Mouse (Mus musculus) layer of hippocampus, postnatal 36 days (tissue): ENCODE results near the gene Ccdc85c. TPM values are rescaled to one million over a fixed set of nuclear protein-coding genes. Genes with fewer than 3 reads are reported as not detected.

Experiments
- DNase-seq, 2 experiments: peaks; one replicate each; pipeline ENCODE4 v3.0.0; 2022
- total RNA-seq, 2 experiments: library from RNA; stranded (reverse); gene quantifications; 2 replicates each; pipeline ENCODE4 v1.2.3; 2021

Gene Ccdc85c
- total RNA-seq, 2 experiments from 2014 or later = 68.1 to 70.0 TPM

DNA sequence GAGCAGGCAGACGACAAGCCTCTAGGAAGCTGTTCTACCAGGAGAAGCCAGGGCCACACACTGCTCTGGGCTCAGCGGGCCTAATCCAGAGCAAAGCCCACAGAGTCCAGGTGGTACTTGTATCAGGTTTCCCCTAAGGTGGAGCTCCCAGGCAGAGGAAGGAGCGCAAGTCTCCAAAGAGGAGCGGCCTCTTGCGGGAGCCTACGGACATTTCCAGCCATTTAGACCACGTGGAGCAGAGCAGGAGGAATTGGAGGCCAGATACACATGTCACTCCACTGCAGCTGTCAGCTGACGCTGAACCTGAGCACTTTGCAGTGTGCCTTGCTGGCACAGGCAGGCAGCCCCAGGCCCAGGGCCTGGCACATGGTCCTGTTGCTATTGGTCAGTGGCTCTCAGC, 60.1 kb downstream of the Ccdc85c start:
- no peak for DNase-seq

DNA sequence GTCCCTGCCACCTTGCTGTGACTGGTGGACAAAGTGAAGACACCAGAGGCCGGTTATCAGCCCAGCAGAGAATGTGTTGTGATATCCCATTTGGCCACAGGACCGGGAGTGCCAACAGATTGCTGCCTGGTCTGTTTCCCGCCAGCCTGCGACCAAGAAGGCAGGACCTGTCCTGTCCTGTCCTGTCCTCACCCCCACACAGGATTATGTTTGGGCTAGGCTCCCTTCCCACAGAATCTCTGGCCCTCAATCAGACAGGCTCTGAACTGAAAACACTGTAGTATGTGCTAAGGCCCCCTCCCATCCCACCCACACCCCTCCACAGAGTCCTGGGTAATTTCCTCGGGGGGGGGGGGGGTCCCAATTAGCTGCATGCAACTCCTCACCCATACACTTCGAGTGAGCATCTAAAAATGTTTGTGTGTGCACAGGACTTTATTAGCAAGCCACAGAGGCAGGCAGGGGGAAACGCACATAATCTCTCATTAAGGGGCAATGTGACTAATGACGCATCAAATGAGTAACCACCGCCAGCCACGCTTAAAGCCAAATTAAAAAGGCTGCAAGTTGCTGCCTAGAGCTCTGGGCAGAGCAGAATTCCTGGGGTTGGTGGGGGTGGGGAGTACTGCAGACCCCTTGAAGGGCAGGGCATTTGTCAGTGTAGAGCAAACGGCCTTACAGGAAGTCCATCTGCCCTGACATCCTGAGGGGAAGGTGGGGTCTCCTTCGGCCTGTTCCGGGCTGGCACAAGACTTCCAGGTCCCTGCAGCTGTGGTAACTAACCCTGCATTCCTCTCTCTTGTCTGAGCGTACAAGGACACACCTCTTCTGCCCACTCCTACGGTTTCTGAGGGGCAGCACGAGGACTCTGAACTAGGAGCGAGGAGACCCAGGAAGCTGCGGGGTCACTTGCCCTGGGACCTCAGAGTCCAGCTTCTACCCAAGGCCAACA, 61.9 kb downstream of the Ccdc85c start:
- no peak for DNase-seq

DNA sequence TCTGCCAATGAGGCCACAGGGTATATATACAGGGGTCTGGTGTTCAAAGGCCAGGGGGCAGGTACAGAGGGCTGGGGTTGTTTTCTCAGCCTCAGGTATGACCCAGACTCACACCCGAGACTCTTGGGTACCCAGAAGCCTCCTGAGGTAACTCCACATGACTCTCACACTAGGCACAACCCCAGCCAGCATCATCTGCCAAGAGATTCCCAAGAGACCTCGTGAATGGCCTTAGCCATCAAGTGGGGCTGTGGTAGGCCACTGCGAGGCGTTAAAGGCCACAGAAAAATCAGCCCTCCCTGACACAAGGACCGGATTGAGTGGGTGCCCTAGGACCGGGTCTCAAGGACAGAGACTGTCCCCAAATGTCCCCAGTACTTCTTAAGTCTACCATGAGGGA, 62.7 kb downstream of the Ccdc85c start:
- no peak for DNase-seq

DNA sequence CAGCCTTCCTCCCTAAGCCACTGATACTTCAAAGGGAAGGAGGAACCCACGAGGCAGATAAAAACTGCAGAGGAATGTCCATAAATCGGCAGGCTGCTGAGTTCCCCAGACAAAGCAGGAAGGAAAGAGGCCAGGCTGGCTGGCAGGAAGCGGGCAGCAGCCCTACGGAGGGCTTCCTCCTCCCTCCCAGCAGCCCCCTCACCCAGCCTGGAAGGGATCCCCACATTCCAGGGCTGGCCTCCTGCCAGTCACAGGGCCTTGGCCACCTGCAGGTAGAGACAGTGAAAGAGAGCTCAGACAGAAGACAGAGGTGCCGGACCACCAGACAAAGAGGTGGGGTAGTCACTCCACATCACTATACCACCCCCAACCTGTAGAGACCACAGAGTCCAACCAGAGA, 63.2 kb downstream of the Ccdc85c start:
- no peak for DNase-seq

DNA sequence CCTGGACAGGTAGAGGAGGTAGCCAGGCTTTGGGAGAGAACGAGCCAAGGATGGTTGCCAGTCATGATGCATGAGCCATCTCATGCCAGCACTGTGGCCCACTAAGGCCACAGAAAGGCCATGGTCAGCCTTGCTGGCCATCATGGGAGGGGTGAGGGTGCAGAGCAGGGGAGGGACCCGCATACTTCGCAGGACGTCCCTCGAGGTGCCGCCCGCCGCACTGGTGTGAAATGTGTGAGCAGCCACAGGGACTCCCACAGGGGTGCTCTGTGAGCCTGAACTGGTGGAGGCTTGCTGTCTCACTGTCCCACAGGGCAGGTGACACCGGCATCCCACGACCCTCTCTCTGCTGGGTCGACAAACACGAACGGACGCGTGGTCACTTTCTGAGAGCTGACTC, 64.6 kb downstream of the Ccdc85c start:
- no peak for DNase-seq

DNA sequence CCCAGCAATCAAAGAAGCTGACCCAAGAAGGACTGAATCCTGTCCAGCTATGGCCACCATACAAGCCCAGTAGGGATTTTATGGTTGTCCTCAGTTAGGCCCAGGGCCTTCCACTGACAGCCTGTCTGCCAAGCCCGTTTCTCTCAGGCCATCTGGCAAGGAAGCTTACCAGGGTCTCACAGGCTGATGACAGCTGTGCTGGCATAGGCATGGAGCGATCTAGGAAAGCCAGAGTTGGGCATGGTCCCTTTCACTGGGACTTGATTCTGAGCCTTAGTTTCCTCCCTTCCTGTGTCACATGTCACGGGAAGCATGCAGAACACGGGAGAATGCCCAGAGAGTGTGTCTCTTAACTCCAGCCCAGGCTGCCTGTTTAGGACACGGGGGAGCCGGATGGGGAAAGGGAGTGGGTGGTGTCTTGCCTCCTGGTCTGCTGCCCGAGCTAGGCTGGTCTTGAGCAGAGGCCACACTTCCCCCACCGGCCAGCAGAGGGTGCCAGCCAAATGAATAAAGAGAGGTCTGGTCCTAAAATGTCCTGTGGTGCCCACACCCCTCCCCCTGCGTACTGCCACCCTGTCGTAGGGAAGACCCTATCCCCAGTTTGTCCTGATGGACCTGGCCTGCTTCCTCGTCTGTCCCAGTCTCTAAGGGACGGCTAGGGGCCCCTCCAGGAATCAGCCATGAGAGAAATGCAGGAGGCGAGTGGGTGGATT, 66.3 kb downstream of the Ccdc85c start:
- peak; percentile 57 to 72 for DNase-seq

DNA sequence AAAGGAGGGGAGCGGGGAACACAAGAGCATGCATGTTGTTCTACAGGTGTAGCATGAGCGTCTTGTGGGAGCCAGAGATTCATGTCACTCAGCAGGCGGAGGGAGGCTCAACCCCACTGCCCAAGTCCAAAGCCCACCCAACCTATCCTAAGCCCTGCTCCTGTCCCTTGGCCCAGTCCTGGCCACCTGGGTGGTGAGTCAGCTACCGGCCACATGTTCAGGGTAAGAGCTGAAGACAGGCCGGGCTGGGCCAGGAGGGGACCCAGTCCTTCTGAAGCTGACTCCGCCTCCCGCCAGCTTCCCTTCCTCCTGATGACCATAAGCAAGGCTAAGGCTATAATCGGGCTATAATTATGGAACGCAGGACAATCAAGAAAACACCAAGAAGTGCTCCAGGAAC, 67.0 kb downstream of the Ccdc85c start:
- no peak for DNase-seq

DNA sequence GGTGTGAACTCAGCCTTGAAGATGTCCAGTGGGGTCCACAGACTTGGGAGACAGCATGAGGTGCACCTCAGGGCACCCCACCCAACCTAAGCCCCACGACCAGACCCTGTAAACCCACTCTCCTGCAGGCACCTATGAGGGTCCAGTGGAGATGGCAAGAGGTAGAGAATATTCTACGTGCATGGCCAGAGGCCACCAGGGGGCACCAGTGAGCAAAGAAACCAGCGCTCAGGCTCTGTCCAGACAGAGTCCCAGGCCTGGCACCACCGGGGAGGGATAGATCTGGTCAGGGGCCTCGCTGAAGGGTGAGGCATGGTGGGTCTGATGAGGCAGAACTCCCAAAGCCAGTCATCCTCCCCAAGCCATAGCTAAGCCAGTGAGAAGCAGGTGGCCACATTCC, 68.6 kb downstream of the Ccdc85c start:
- DNase-seq = peak; percentile 65 to 74

DNA sequence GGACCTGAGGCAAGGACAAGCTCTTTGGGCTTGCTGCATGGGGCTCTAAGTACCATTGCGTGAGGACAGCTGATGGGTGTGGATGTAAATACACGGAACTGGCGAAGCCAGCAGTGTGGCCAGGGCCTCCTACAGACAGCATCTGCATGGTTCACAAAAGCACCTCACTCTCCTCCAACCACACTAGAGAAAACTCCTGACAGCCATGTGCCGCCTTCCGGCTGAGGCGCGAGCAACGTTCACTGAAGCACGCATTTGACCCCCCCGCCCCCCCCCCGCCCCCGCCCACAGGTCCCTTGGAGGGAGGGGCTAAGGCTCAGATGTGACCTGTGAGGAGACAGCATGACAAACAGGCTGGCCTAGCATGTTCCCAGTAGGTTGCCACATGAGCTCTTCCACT, 70.2 kb downstream of the Ccdc85c start:
- DNase-seq = no peak

DNA sequence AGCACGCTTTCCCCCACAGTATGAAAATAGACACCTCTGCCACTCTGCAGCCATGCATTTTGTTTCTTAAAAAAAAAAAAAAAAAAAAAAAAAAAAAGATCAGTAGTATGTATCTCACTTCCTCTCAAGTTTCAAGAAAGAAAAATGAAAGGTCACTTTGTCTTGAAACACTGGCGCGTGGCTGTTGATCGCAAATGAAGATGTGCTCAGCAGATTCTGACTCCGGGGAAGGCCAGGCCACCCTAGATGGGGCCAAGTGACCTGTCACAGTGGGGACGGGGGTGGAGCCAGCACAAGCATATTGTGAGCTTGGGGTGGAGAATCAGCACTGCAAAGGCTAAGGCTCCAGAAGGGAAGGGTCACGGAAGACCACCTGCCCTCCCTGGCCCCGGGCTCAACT, 71.3 kb downstream of the Ccdc85c start:
- DNase-seq = no peak

DNA sequence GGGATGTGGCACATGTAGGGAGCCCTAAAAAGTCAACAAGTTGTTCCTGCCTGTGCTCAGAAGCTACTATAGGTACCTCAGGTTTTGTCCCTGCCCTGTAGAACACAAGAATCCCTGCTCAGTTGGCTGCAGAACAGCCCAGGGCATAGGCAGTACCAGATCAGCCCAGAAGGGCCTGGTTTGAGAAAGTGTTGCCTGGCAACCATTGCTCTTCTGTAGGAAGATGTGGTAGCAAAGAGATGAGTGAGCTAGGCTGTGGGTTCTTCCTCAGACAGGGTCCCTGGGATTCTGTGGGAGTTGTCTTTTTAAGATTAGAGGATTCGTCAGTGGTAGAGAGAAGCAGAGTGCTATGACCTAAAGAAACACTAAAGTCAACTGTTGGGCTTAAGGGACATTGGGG, 75.1 kb downstream of the Ccdc85c start:
- DNase-seq = no peak

DNA sequence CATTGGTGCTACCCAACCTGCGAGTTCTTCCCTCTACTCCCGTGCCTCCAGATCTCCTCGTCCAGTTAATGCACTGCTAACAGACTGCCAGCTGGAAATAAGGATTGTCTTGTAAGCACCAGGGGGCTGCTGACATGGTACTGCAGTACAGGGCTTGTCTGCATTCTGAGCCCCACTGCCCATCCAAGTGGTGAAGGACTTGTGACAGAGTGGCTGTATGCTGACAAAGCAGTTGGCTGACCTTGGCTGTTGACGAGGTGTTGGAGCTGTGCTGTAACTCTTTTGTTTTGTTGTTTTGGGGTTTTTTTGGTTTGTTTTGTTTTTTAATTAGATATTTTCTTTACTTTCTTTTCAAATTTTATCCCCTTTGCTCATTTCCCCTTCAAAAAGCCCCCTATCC, 76.8 kb downstream of the Ccdc85c start:
- no peak for DNase-seq

DNA sequence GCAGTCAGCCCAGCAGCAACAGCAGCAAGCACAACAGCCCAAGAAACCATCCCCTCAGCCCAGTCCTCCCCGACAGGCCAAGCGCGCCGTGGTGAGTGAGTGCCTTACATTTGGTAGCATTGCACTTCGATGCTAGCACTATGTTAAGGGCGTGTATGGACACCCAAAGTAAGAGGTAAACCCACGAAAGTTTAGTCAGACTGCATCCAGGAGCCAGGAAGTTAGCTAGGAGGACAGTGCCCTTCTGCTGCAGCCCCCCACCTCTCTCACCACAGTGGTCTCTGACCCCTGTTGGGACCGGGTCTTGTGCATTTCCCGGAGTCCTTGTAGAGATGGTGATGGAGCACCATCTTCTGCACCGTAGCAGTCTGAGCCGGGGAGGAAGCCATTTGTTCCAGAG, 79.5 kb downstream of the Ccdc85c start:
- DNase-seq = no peak

DNA sequence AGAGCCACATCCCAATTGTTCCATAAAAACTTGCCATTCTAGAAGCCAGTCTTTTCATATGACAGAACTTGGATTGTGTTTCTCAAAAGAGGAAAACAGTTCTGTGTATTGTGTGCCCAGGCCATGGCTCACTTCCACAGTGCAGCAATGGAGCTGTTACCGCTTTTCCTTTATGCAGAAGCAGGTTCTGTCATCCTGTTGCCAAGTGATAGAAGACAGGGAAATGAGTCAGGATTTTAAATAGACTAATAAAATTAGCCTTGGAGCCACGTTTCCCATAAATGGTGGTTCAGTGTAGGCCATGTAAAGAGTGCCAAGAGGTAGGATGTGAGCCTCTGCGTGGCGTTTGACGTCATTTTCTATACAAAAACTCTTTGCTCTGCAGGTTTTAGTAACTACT, 81.3 kb downstream of the Ccdc85c start:
- no peak for DNase-seq

DNA sequence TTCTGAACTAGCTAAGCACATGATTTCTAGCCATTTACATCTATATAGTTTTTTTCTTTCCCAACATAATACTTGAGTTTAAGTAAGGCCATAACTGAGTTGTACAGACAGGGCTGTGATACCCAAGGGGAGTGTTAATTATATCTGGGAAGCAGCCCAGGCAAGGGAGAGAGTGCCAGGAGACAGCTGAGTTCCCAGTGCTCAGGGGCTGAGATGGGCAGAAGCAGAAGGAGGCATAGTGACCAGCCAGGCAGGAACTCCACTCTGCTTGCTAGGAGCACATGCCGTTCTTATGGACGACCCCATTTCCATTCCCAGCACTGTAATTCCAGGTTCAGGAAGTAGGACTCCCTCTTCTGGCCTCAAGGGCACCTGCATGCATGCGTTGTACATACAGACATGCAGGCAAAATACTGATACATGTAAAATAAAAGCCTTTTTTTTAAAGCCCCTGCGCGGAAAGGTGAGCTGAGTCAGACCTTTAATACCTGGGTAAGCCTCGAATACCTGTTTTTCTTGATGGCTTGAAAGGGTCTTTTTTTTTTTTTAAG, 87.6 kb downstream of the Ccdc85c start:
- no peak for DNase-seq

DNA sequence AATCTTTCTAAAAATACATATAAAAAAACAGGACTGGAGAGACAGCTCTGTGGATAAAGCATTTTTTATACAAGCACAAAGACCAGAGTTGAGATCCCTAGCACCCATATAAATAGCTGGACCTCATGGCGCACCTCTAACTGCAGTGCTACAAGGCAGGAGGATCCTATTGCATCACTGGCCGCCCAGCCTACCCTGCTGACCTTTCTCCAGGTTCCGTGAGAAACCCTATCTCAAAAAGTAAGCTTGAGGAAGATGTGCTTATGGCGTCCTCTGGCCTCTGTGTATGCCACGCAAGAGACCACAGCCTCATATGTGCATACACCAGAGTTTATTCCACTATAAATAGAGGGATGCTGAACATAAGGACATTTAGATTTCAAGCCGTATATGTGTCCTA, 93.5 kb downstream of the Ccdc85c start:
- no peak for DNase-seq

DNA sequence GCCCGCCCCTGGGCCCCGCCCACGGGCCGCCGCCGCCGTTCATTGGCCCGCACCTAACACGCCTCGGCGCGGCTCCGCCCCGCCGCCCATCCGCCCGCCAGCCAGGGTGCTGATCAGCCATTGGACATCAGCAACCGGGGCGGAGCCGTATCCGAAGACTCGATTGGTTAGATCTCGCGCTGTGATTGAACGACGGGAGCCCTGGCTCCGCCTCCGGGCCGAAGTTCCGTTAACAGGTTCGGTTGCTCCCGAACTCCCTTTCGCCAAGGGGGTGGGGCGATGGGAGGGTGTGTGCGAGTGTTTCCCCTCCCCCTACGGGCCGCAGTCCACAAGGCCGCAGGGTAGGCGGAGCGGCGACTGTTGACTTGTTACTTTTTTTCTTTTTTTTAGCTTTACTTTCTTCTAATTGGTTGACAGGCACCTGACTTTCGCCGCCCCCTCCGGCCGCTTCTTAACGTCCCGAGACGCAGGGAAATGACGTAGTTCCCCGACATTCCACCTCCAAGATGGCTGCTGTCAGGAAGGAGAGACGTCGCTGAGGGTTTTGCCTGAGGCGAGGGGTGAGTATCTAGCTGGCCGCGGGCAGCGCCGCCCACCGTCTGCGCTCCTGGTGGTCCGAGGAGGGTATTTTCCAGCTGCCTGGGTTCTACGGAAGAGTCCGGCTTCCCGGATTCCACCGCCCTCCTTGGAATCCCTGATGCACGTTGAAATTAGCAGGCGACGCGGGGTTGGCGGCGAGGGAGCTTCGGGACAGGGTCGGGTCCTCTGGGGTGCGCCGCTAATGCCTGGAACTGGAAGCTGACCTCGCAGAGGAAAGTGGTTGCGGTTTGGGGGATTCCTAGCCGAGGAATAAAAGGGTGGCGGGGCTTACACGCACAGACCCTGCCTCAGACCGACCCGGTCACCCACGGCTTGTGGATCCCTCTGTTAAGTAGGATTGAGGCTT, 95.6 kb downstream of the Ccdc85c start, which contains the start of gene Ccnk:
Gene Ccnk, plus strand, starts transcription at position 259 of the 946 bp plus-strand sequence.
- peak; percentile 98 to 99 for DNase-seq

DNA sequence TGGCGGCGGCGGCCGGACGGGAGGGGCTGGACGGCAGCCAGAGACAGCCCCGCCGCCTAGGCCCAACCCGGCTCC, 96.1 kb downstream of the Ccdc85c start, which contains the start of gene Setd3:
Gene Setd3, minus strand, starts transcription at position 69 of the 75 bp plus-strand sequence.
- no peak for DNase-seq

DNA sequence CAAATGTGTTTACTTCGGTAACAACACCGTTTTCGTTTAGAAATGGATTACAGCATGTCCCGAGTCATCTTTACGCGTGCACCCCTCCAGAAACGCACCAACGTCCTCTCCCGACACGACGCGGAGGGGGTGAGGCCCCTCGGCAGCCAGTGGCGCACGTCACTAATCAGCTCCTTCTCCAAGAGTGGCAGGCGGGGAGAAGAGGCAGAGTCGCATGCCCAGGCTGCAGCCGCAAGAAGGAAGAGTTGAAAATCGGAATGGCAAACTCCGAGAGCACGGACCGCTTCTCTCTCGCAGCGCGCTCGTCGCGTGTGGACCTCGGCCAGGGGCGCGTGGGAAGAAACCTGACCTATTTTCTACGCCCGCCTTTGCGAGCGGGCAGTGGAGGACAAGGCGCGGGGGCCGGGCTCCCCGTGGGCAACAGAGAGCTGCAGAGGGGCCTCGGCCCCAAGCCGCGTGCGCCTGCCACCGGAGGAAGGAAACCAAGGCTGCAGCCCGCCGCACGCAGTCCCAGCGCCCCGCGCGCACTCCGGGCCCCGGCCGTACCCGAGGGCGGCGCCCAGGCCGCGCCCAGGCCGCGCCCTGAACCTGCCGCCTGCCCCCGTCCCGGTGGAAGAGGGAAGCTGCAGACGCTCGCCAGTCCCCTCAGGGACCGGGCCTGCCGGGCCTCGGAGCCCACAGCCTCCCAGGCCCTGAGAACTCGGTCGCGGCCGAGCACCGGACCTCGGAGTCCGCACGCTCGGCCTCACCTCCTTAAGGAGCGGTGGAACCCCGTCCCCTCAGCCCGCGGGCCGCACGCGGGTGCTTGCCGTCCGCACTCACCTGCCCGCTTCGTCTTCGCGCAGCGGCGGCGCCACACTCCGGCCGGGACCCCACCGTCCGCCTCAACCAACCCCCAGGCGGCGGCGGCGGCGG, 96.6 kb downstream of the Ccdc85c start:
- peak; percentile 59 to 65 for DNase-seq

DNA sequence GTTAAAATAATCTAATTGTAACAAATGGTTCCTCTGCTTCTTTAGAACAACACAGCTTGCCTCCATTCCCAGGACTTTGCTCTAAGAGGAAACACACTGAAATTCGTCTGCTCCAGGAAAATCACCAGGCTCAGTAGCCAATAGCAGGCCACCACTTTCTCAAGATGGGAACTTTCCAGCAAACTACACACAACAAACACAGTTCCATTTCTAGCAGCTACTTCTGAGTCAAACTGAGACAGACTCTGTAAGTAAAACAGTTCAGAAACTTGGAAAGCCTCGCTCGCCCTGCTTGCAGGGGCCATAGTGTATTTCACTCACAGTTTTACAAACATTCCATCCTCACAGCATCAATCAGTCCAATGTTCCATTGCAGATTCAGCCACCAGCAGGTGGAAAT, 98.9 kb downstream of the Ccdc85c start:
- no peak for DNase-seq

DNA sequence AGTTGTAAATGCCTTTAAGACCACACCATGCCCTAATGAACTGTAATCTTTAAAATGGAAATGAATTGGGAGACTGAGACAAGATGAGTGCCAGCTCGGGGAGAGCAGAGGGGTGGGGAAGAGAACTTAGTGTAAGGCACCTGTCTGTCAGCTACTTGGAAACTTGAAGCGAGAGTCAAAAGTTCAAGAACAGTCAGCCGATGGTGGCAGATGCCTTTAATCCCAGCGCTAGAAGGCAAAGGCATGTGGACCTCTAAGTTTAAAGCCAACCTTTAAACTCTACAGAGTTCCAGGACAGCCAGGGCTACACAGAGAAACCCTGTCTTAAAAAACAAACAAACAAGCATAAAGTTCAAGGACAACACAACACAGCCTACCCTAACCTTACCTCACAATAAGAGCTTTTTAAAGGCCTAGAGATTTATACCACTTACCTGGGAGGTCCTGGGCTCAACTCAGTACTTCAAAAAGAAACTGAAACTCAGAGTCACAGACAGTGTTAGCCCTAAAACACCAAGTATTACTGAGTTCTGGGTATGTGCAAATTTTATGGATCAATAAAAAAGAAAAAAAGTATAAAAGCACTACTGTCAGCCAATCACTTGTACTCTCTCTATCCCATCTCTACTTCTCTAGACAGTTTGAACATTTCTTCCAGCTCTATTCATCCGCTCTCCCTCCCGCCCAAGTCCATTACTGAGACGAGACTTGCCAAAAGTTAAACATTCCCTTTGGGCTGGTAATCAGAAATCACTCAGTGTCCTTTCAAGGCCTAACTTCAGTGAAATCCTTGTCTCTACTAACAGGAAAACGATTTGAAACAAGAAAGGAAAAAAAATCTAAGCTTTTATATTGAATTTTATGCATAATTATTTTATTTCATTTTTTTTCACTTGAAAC, 100.4 kb downstream of the Ccdc85c start:
- DNase-seq = no peak
